Mouse (Mus musculus) thymus, postnatal 14 days (tissue): Measurements from ENCODE around the gene Skil.

Experiments
- DNase-seq: peaks from one replicate; pipeline ENCODE4 v3.0.0; 2021

The Skil gene

DNA sequence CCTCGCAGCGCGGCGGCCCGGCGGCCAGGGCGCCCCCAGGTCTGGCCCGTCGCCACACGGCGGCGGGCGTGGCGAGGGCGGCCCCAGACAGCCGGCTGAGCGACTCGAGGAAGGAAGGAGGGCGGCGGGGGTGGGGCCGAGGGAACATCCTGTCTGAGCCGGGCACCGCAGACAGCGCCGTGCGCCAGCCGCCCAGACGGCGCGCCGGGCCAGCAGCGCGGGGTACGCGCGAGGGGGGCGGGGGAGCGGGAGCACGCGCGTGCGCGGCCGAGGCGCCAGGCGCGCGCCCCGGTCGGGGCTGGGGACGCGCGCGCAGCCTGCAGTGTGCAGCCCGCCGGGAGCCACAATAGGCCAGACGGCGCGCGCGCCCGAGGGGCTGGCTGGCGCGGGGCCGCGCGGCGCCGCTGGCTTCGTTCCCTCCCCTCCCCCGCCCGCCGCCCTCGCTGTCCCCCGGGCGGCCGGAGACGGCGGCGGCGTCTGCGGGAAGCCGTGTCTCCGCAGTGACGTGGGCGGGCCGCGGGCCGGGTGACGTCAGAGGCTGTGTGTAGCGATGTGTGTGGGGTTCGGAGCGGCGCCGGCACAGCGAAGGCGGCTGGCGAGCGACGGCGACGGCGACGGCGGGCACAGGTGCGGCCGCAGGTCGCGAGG, at the start of gene Skil:
Skil (plus strand) TSS at position 528 of the 648 bp plus-strand sequence.
- DNase-seq: peak; percentile 95

DNA sequence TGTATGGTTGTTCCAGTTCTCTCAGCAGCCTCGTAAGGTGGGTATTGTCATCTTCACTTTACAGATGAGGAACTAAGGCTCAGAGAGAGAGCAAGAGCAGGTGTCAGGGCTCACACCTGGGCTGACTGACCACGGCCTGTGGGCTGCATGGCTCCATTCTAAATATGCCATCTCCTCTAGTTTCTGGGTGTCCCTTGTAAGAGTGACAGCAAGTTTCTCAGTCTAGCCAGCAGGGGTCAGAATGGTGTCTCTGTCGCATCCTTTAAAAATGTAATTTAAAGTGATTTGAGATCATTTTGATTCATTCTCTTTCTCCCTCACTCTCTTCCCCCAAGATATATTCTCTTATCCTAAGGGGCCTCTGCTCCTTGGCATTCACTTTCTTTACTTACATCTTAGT, 47.6 kb upstream of the Skil start:
- peak; percentile 45 for DNase-seq

DNA sequence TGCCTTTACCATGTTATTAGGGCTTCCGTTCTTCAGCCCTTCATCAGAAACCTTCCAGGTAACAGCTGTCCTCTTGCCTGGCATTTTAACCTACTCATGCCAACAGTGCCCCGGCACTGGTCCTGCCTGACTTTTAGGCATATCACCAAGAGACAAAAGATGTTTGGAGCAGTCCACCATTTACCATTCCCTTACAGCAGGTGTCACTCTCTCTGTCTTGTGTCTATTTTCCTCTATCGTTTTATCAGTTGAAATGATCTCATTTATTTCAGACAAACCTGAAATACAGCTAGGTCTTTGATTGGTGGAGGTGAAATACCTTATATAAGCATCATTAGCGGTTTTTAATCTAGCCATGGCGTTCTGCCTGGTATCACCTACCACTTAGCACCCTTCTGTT, 45.8 kb upstream of the Skil start:
- no peak for DNase-seq

DNA sequence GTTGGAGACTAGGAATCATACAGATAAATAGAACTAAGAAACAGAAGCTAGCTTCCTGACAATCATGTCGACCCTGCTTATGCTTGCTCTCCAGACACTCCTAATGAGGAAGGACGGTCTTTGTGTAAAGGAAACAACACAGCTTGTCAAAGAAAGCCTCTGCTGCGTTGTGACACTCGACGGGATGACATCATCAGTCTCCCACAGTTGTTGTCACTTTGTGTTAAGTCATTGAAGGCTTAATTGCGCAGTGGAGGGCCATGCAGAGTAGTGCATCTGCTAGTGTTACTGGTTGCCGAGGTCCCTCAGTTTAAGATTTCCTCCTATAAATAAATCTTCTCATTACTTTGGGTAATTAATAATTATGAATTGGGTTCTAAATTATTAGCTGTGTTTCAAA, 44.5 kb upstream of the Skil start:
- no peak for DNase-seq

- DNase-seq: no peak
These were observed 43.1 kb upstream of the Skil start for GRCm38 (mm10) chr3:31051730-31052129.

DNA sequence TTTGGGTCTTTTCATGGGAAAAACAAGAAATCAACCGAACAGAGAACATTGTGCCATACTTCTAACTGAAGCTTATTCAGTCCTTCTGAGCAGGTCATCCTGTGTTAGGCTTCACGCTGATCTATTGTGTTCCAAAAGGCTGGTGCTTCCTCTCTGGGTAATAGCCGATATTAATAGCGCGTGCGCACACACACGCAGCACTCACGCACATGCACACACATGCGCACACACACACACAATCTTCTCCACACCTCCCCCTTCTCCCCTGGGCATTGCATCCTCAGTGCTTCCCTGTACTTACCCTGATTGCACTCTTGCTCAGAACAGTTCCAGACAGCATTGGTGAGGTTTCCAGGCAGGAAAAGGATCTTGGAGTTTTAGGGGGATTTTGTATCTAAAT, 41.7 kb upstream of the Skil start:
- DNase-seq: no peak

GRCm38 (mm10) chr3:31054888-31055287, 40.0 kb upstream of the Skil start:
- DNase-seq: no peak

GRCm38 (mm10) chr3:31056047-31056650, 38.7 kb upstream of the Skil start:
- peak; percentile 34 for DNase-seq

GRCm38 (mm10) chr3:31056651-31057627, 37.9 kb upstream of the Skil start:
- peak; percentile 78 for DNase-seq

- no peak for DNase-seq
These were observed 34.1 kb upstream of the Skil start for GRCm38 (mm10) chr3:31060745-31061102.

DNA sequence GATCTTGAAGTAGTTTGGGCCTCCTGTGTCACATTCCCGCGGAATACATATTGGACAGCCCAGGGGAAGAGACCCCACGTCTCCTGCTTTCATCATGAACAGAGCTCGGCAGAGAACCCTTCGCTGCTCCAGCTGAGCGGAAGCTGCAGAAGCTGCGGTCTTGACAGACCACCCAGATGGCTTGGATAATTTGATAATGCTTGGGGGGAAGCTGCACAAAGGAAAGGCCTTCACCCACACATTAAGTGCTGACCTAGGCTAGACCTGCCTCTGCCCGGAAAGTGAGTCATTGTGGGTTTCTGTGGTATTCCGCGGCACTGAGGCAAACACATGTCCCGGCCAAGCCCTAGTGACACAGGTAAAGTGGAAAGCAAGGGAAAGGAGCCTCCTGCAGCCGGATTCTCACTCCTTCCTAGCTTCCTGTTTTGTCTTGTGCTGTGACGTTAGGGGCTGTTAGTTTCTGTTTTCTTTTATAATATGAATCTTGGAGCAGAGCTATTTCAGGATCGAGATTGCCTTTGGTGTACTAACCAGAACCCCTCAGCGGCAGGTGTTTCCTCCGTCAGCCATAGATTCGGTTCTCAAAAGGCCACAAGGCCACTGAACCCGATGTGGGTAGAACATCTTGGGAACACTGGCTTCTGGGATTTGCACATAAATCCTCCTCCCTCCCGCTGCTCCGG, 33.6 kb upstream of the Skil start:
- DNase-seq: peak; percentile 57

DNA sequence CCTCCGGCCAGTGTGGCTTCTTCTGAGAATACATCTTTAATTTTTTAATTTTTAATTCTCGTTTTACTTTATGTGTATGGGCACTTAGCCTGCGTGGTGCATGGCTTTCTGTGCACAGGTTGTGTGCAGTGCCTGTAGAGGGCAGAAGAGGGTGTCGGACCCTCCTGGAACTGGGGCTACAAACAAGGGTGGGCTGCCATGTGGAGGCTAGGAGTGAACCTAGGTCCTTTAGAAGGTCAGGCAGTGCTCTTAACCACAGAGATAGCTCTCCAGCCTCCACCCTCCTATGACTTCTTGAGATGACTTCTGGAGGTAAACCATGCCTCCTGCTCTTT, 33.1 kb upstream of the Skil start:
- DNase-seq: peak; percentile 74

GRCm38 (mm10) chr3:31062325-31062724, 32.5 kb upstream of the Skil start:
- no peak for DNase-seq

DNA sequence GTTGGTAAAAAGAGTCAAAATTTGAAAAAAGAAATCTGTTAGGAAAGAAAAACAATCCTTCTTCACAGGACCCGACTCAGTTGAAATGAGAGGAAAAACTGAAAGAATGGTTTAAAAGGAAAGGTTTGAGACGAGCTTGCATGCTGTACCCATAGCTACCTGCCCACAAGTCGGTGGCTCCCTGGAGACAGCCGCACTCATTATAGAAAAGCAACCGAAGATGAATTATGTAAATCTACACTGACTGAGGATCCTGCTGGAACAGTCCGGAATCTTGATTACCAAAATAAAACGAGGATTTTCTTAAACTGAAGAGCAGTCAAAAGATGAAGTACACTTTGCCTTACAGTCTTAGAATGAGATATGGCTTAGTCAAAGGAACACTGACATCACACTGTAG, 26.4 kb upstream of the Skil start:
- DNase-seq: no peak

- DNase-seq: no peak
These were observed 23.1 kb upstream of the Skil start for GRCm38 (mm10) chr3:31071804-31072203.

- DNase-seq: no peak
These were observed 19.1 kb upstream of the Skil start for GRCm38 (mm10) chr3:31075808-31076207.

GRCm38 (mm10) chr3:31077068-31077703, 17.7 kb upstream of the Skil start:
- no peak for DNase-seq

GRCm38 (mm10) chr3:31079450-31079849, 15.4 kb upstream of the Skil start:
- no peak for DNase-seq

GRCm38 (mm10) chr3:31080791-31081502, 13.9 kb upstream of the Skil start:
- DNase-seq: no peak

DNA sequence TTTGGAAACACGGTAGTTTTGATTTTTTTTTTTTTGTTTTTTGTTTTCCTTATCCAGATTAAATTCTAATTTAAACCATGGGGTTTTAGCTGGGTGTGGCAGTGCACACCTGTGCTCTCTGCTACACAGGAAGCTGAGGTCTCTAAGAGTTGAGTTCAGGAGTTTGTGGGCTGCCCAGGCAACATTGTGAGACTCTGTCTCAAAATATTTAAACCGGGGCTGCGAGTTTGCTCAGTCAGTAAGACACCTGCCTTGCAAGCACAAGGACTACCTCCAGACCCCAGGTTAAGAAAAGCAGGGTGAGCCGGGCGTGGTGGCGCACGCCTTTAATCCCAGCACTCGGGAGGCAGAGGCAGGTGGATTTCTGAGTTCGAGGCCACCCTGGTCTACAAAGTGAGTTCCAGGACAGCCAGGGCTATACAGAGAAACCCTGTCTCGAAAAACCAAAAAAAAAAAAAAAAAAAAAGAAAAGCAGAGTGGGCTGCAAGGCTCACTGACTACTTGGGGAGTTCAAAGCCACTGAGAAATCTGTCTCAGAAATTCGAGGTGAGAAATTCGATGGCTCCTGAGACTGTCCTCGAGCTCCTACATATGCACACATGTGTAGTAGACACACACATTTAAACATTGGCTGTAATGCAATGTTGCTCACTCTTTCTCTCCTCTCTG, 11.9 kb upstream of the Skil start:
- DNase-seq: peak; percentile 75

DNA sequence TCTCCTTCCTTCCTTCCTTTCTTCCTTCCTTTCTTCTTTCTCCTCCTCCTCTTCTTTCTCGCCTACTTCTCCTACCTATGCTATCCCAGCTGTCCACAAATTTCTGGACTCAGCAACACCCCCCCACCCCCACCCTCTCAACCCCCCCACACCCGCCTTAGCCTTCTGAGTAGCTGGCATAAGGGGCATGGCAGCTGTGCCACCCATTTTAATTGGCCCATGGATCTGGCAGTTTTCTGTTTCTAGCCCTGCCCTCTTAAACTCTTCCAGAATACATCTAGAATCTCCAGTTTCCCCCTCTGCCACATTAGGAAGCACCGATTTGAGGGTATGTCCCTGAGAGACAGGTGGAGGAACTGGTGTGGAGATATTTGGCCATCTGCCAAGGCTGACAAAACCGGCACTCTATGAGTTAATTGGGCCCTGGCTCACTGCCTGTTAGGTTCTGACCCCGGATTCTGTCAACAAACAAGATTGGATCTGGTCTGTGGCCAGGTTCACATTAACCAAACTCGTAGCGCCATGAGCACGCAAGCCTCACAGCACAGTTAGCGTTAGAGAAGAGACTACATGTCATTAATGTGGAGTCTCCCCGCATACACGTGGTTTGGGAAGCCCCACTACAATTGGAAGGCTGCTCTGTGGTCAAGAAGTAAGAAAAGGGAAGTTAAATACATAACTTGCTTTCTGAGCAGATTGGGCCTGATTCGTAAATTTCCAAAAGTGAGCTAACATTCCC, 11.2 kb upstream of the Skil start:
- DNase-seq: no peak
